Mouse (Mus musculus) forebrain, embryonic 15.5 days (tissue): ENCODE measurements around the gene Dnm2. TPM values are rescaled to one million over a fixed set of nuclear protein-coding genes. Genes with fewer than 3 reads are reported as not detected.
"Not testable (repeated sequence)": the region's sequence is repeated elsewhere in the genome, so short reads cannot be mapped to it uniquely, and the experiment has no call there.

Source experiments
- ATAC-seq: fragments of 200-750 bp; cut with Nextera tagmentation; replicated peaks from 2 replicates; pipeline ENCODE4 v1.8.0; 2017; ENCODE audit warnings: mild to moderate bottlenecking, moderate TSS enrichment, moderate library complexity
- H3K27ac ChIP-seq: fragments of 300-500 bp; sonication (generic); replicated peaks from 2 replicates; pipeline ENCODE4 v1.5.1; 2015; ENCODE audit warnings: mild to moderate bottlenecking, inconsistent platforms
- H3K27me3 ChIP-seq: fragments of 300-500 bp; sonication (generic); 2 replicates; pipeline ENCODE4 v1.6.1; 2015; ENCODE audit warnings: inconsistent platforms
- H3K36me3 ChIP-seq: fragments of 300-500 bp; sonication (generic); 2 replicates; pipeline ENCODE4 v1.6.1; 2015; ENCODE audit warnings: mild to moderate bottlenecking, inconsistent platforms
- H3K4me1 ChIP-seq: fragments of 300-500 bp; sonication (generic); 2 replicates; pipeline ENCODE4 v1.6.1; 2015; ENCODE audit warnings: inconsistent platforms
- H3K4me2 ChIP-seq: fragments of 300-500 bp; sonication (generic); replicated peaks from 2 replicates; pipeline ENCODE4 v1.6.1; 2015; ENCODE audit warnings: mild to moderate bottlenecking, inconsistent platforms
- H3K4me3 ChIP-seq: fragments of 300-500 bp; sonication (generic); 2 replicates; pipeline ENCODE4 v1.5.1; 2015; ENCODE audit warnings: mild to moderate bottlenecking, inconsistent platforms
- H3K9ac ChIP-seq: fragments of 300-500 bp; sonication (generic); replicated peaks from 2 replicates; pipeline ENCODE4 v1.6.1; 2015; ENCODE audit warnings: mild to moderate bottlenecking, inconsistent platforms
- H3K9me3 ChIP-seq: fragments of 300-500 bp; sonication (generic); 2 replicates; pipeline ENCODE4 v1.6.1; 2016; ENCODE audit warnings: inconsistent platforms
- WGBS: fragments of 180-500 bp; shearing (Covaris S2); methylation state at CpG from one replicate; pipeline ENCODE4 v1.1.7; 2015; ENCODE audit warnings: mixed read lengths; 5-methylcytosine and 5-hydroxymethylcytosine counted together
- polyA plus RNA-seq: library from polyadenylated mRNA; unstranded; fragments of >200 nt; fragmentation: Nextera tagmentation; extraction: Ambion mirVana; gene quantifications from 2 replicates; pipeline ENCODE4 v1.2.1, GENCODE M21; 2015

Dnm2 gene
- polyA plus RNA-seq, 1 experiment from 2014 or later, result 74.7 TPM

DNA sequence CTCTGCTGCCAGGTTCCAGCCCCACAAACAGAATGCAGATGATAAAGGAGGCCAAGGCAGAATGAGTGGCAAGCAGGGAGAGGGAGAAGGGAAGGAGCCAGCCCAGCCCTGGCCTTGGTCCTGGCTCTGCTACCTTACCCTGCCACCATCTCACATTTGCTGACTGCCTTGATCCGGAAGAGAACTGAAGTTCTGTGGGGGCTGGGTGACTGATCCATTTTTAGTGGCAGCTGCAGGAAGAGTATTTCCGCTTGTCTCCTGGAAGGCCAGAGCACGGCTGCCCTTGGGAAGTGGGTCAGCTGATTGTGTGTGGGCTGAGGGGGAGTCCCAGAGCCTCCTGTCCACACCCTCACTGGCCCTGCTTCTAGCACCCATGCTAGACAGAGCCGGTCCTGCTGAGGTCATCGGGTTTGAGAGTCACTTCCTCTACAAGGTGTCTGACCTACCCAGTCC, 38.5 kb downstream of the Dnm2 start:
- Histone ChIP-seq H3K9me3 (no peaks in the 10 kb centered on the region), H3K4me1 (peaks cover 7% of the 10 kb centered on the region; the same call in 1 of the 2 replicates), H3K9ac (no peak overlapping the region), H3K4me2 (no peak overlapping the region), H3K36me3 (peaks cover 9% of the 10 kb centered on the region; the same call in 1 of the 2 replicates), H3K4me3 (no peak overlapping the region), H3K27me3 (no peaks in the 10 kb centered on the region), H3K27ac (0 out of 2 replicates have a peak overlapping the region, but pooled peaks have one; percentile 19)
- ATAC-seq, result no peak
- 89% methylated on average over 5 of the region's 5 CpGs for WGBS

DNA sequence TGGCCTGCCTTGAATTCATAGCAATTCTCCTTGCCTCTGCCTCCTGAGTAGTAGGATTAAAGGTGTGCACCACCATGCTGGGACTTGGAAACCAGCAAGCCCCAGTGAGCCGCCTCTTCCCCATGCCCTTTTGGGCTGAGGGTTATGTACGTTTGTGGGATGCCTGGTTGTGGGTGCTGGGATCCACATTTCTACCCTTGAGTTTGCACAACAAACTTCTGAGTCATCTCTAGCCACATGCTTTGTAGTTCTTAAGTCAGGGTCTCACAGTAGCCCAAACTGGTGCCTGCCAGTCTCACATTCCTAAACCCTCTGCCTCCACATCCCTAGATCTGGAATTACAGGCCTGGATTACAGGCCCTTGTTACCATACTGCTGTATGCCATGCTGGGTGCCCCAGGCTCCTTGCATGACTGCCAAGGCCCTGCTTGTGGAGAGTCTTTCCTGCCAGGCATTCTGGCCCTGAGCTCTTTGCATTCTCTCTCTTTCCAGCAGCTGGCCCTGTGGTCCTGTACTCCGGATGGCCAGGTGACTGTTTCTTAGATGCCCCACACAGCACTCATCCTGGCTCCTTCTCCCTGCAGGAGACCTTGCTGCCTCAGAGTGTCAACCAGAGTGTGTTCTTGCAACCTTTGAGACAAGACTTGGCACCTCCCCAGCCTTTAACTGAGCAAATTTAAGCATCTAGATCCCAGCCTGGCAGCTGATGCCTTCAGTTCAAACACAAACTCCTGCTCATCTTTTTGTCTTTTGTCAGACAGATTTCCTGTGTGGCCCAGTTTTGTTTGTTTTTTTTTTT, 39.3 kb downstream of the Dnm2 start:
- H3K36me3 ChIP-seq, result peaks cover 14% of the 10 kb centered on the region
- no peak overlapping the region for H3K27ac ChIP-seq
- 92% methylated on average over 3 of the region's 3 CpGs for WGBS
- no peak for ATAC-seq
- no peaks in the 10 kb centered on the region for H3K9me3 ChIP-seq
- no peak overlapping the region for H3K4me3 ChIP-seq
- peaks cover 7% of the 10 kb centered on the region; the same call in 1 of the 2 replicates for H3K4me1 ChIP-seq
- 0 out of 2 replicates have a peak overlapping the region, but pooled peaks have one; percentile 10 for H3K9ac ChIP-seq
- H3K4me2 ChIP-seq, result no peak overlapping the region
- no peaks in the 10 kb centered on the region for H3K27me3 ChIP-seq

DNA sequence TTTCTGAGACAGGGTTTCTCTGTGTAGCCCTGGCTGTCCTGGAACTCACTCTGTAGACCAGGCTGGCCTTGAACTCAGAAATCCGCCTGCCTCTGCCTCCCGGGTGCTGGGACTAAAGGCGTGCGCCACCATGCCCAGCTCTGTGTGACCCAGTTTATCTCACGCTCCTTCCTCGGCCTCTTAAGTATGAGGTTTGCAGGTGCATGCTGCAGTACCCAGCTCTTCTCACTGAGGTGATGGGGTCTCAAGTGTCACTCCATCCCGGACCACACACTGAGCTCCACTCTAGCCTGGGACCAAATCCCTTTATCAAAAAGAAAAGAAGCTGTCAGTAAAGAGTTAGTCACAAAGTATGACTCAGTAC, 39.8 kb downstream of the Dnm2 start:
- peaks cover 20% of the 10 kb centered on the region for H3K36me3 ChIP-seq
- not testable (repeated sequence) for H3K4me3 ChIP-seq, ATAC-seq, H3K27ac ChIP-seq, H3K4me2 ChIP-seq, H3K4me1 ChIP-seq, H3K9me3 ChIP-seq, H3K27me3 ChIP-seq, H3K9ac ChIP-seq
- WGBS, result 89% methylated on average over 7 of the region's 7 CpGs

DNA sequence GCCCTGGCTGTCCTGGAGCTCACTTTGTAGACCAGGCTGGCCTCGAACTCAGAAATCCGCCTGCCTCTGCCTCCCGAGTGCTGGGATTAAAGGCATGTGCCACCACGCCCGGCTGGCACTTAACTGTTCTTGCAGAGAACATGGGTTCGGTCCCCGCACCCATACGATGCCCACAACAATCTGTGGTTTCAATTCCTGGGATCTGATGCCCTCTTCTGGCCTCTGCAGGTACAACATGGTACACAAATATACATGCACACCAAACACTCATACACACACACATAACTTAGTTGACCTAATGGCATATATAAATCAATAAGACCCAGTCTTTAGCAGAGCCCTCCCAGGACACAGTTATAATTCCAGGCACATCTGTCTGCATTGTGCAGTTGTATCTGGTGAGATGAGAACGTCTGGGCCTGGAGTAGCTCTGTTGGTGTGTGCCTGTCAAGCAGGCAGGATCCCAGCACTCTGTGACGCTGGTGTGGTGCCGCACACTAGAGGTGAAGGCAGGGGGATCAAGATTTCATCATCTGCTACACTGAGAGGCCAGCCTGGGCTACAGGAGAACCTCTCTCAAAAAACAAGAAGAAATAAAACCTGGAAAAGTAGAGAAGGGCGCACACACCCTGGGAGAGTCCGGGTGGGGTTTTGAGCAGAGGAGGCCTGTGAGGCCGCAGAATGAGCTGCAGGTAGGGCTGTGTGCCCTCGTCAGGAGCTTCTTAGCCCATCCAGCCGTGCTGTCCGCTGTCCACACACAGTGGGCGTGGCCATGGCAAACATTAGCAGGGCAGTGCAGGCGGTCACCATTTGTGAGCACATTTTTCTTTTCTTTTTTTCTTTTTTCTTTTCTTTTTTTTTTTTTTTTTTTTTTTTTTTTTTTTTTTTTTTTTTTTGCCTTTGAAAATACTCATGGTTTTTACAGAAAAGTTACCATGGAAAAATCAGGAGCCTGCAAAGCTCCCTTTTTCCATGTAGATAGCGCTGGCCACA, 44.6 kb downstream of the Dnm2 start:
- H3K4me2 ChIP-seq, result no peak overlapping the region
- H3K27ac ChIP-seq, result no peak overlapping the region
- peaks cover 56% of the 10 kb centered on the region for H3K36me3 ChIP-seq
- H3K9ac ChIP-seq, result no peak overlapping the region
- ATAC-seq, result no peak
- no peaks in the 10 kb centered on the region for H3K4me1 ChIP-seq
- no peak overlapping the region for H3K4me3 ChIP-seq
- 87% methylated on average over 20 of the region's 20 CpGs for WGBS
- H3K27me3 ChIP-seq, result no peaks in the 10 kb centered on the region
- no peaks in the 10 kb centered on the region for H3K9me3 ChIP-seq

DNA sequence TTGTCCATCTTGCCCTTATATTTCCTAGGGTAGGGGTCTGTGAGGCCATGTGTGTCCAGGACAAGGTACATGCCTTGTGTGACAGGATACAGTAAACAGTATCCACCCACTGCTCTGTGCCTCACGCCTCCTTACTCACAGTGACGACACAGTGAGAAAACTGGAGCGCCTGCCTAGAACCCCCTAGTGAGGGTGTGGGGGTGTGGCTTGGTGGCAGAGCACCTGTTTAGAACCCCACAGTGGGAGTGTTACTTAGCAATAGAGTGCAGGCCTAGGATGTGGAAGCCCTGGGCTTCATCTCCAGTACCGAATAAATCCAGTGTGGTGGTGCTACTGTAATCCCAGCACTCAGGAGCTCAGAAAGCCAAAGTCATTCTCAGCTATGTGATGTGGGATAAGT, 48.2 kb downstream of the Dnm2 start:
- Histone ChIP-seq H3K4me2 (no peak overlapping the region), H3K4me3 (no peak overlapping the region), H3K9ac (no peak overlapping the region), H3K4me1 (no peaks in the 10 kb centered on the region), H3K27ac (no peak overlapping the region), H3K36me3 (peaks cover 83% of the 10 kb centered on the region), H3K27me3 (no peaks in the 10 kb centered on the region), H3K9me3 (no peaks in the 10 kb centered on the region)
- no peak for ATAC-seq
- 90% methylated on average over 4 of the region's 4 CpGs for WGBS

DNA sequence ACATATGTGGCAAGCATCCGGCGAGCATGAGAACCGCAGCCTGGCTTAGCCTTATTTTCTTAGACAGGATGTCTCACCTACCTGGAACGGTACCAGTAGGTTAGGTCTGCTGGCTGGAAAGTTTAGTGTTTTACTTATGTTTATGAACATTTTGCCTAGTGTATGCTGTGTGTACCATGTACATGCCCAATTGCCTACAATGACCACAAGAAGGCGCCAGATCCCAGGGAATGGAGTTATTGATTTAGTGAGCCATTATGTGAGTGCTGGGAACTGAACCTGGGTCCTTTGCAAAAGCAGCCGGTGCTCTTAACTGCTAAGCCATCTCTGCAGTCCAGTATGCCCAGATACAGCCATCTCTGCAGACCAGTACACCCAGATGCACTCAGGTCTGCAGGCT, 53.0 kb downstream of the Dnm2 start:
- H3K4me1 ChIP-seq, result no peaks in the 10 kb centered on the region
- H3K9ac ChIP-seq, result no peak overlapping the region
- 95% methylated on average over 6 of the region's 6 CpGs for WGBS
- no peak overlapping the region for H3K27ac ChIP-seq
- no peaks in the 10 kb centered on the region for H3K27me3 ChIP-seq
- H3K9me3 ChIP-seq, result no peaks in the 10 kb centered on the region
- ATAC-seq, result no peak
- H3K4me3 ChIP-seq, result no peak overlapping the region
- H3K36me3 ChIP-seq, result peaks cover 87% of the 10 kb centered on the region
- H3K4me2 ChIP-seq, result no peak overlapping the region

DNA sequence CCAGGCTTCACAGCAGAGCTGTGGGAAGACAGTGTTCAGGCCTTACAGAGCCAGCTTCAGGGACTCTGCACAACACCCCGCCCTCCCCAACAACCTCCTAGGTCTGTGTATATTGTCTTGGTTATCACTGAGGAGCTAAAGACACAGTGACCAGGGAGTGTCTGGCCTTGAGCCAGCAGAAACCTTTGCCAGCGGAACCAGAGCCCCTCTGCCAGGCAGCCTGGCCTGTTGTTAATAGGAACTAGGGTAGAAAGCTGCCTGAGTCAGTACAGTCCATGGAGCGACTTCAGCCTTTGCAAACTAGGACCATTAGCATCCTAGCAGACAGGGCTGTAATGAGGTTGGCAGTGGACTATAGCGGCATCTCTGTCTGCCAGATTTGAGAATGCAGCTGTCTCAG, 59.4 kb downstream of the Dnm2 start:
- 82% methylated on average over 4 of the region's 4 CpGs for WGBS

DNA sequence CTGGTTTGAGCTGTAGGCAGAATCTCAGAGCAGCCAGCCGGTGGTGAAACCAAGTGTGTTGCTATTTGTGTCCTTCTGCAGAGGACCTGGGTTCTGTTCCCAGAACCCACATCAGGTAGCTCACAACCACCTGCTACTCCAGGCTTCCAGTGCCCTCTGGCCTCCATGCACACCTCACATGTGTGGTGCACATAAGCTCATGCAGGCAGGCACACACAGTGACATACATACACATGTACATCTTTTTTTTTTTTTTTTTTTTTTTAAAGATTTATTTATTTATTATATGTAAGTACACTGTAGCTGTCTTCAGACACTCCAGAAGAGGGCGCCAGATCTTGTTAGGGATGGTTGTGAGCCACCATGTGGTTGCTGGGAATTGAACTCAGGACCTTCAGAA, 63.5 kb downstream of the Dnm2 start:
- not testable (repeated sequence) for H3K4me1 ChIP-seq, H3K4me3 ChIP-seq, H3K4me2 ChIP-seq, H3K9me3 ChIP-seq, ATAC-seq, H3K9ac ChIP-seq, H3K27me3 ChIP-seq, H3K27ac ChIP-seq
- peaks cover 40% of the 10 kb centered on the region for H3K36me3 ChIP-seq
- WGBS, result 100% methylated on average over 1 of the region's 2 CpGs

More for the DNA sequence above, 59.4 kb downstream of the Dnm2 start:
- Histone ChIP-seq H3K9ac (no peak overlapping the region), H3K27ac (no peak overlapping the region), H3K4me1 (no peaks in the 10 kb centered on the region), H3K9me3 (no peaks in the 10 kb centered on the region), H3K27me3 (no peaks in the 10 kb centered on the region), H3K36me3 (peaks cover 61% of the 10 kb centered on the region), H3K4me2 (no peak overlapping the region), H3K4me3 (no peak overlapping the region)
- no peak for ATAC-seq

DNA sequence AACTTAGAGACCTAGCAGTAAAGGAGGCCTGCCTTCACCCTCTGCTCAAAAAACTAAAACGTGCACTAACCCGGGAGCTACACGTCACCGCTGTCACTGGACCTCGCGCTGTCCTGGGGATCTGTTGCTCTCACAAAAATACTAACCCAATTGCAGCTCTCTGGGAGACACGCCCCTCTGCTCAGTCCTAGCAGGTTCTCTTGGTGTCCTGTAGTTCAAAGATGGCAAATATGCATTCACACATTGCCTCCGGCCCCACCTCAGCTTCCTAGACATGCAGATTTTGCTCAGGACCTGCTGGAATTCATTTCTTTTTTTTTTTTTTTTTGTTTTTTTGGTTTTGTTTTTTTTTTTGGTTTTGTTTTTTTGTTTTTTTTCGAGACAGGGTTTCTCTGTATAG, 66.0 kb downstream of the Dnm2 start:
- peaks cover 31% of the 10 kb centered on the region for H3K36me3 ChIP-seq
- no peak overlapping the region for H3K9ac ChIP-seq
- no peaks in the 10 kb centered on the region for H3K27me3 ChIP-seq
- no peak for ATAC-seq
- no peak overlapping the region for H3K27ac ChIP-seq
- H3K4me2 ChIP-seq, result no peak overlapping the region
- H3K9me3 ChIP-seq, result no peaks in the 10 kb centered on the region
- 94% methylated on average over 9 of the region's 9 CpGs for WGBS
- no peaks in the 10 kb centered on the region for H3K4me1 ChIP-seq
- H3K4me3 ChIP-seq, result no peak overlapping the region

DNA sequence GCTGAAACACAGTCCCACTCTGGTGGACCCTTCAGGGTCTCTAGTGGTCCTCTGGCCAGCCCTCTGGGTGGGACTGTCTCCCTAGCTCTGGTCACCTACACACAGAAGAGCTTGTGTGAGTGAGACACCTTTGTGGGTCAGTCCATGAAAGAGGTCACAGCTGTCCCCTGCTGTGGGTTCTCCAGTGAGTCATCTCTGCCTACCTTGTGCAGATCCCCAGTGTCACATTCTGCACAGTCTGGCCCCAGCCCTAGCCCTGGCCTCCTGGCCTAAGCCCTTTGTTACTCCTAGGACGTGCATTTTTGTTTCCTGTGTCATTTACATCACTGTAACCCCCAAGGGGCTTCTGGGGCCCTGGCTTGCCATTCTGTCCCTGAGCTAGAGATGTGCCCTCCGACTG, 69.2 kb downstream of the Dnm2 start:
- H3K4me3 ChIP-seq, result no peak overlapping the region
- H3K4me2 ChIP-seq, result no peak overlapping the region
- ATAC-seq, result no peak
- peaks cover 23% of the 10 kb centered on the region for H3K36me3 ChIP-seq
- H3K27ac ChIP-seq, result no peak overlapping the region
- no peaks in the 10 kb centered on the region for H3K9me3 ChIP-seq
- H3K9ac ChIP-seq, result no peak overlapping the region
- WGBS, result 57% methylated on average over 2 of the region's 2 CpGs
- no peaks in the 10 kb centered on the region for H3K4me1 ChIP-seq
- no peaks in the 10 kb centered on the region for H3K27me3 ChIP-seq

DNA sequence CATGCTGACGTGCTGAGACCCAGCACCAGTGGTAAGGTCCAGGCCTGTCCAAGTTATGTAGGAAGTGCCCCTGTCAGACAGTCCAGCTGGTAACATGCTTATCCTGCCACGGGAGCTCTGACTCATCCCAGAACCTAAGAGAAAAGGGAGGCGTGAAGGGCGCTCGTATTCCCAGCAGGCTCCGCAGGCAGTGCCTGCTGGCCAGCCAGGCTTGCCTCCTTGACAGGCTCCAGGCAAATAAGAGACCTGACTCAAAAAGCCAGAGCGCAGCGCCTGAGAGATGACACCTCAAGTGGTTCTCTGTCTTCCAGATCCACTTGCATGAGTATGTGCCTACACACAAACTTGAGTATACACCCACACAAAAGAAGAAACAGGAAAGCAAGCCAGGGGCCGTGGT, 70.0 kb downstream of the Dnm2 start:
- Histone ChIP-seq H3K36me3 (peaks cover 27% of the 10 kb centered on the region), H3K27me3 (no peaks in the 10 kb centered on the region), H3K4me3 (no peak overlapping the region), H3K9me3 (no peaks in the 10 kb centered on the region), H3K27ac (no peak overlapping the region), H3K4me1 (no peaks in the 10 kb centered on the region), H3K9ac (no peak overlapping the region), H3K4me2 (no peak overlapping the region)
- ATAC-seq, result no peak
- WGBS, result 90% methylated on average over 9 of the region's 9 CpGs
